Mouse (Mus musculus) heart, embryonic 12.5 days (tissue): ENCODE data around the gene Ccdc157. TPM values are rescaled to one million over a fixed set of nuclear protein-coding genes. Genes with fewer than 3 reads are reported as not detected.

Experiments used
- microRNA-seq: library from miRNA; unstranded; fragments of <30 nt; microRNA quantifications from one replicate; pipeline ENCODE4, GENCODE M21; 2017
- polyA plus RNA-seq: library from polyadenylated mRNA; unstranded; fragments of >200 nt; fragmentation: Nextera tagmentation; extraction: Ambion mirVana; gene quantifications from 2 replicates; pipeline ENCODE4 v1.2.1, GENCODE M21; 2016

Ccdc157 gene
- polyA plus RNA-seq, 1 experiment from 2014 or later, result 4.7 TPM

Small RNA genes lying within 50 kb of the gene (microRNA-seq; reads per million reads assigned to microRNA genes)
- gene Mir3060, result 3.1 reads per million, percentile 8 among the genes with 10 or more reads in this experiment

Other genes with a start within 250 kb of the Ccdc157 start
- gene Slc35e4, start 245.6 kb downstream of the Ccdc157 start, polyA plus RNA-seq, result 6.2 and 6.3 TPM in 2 replicates
- 73.3 and 74.2 TPM in 2 replicates for gene Tcn2, start 228.1 kb downstream of the Ccdc157 start, polyA plus RNA-seq
- 57.1 and 63.3 TPM in 2 replicates for gene Pes1, start 196.3 kb downstream of the Ccdc157 start, polyA plus RNA-seq
- 0.22 TPM in 1 of 2 replicates, not detected in the other for gene 4930556J24Rik, start 183.5 kb downstream of the Ccdc157 start, polyA plus RNA-seq
- 0.19 and 0.32 TPM in 2 replicates for gene Gal3st1, start 176.7 kb downstream of the Ccdc157 start, polyA plus RNA-seq
- not detected in 2 replicates for gene Sec14l4, start 128.8 kb downstream of the Ccdc157 start, polyA plus RNA-seq
- not detected in 2 replicates for gene Sec14l3, start 95.5 kb downstream of the Ccdc157 start, polyA plus RNA-seq
- gene Mtfp1, start 64.8 kb downstream of the Ccdc157 start, polyA plus RNA-seq, result 18.6 and 21.2 TPM in 2 replicates
- 0.86 and 1.1 TPM in 2 replicates for gene Sec14l2, start 36.9 kb downstream of the Ccdc157 start, polyA plus RNA-seq
- 21.4 and 22.0 TPM in 2 replicates for gene Rnf215, start 25.1 kb downstream of the Ccdc157 start, polyA plus RNA-seq
- 43.1 and 46.5 TPM in 2 replicates for gene Sf3a1, start 57 bp upstream of the Ccdc157 start, polyA plus RNA-seq
- 15.6 TPM in 2 replicates for gene Tbc1d10a, start 26.5 kb upstream of the Ccdc157 start, polyA plus RNA-seq
- gene Castor1, start 57.9 kb upstream of the Ccdc157 start, polyA plus RNA-seq, result 3.4 and 3.8 TPM in 2 replicates
- not detected in 2 replicates for gene Osm, start 76.1 kb upstream of the Ccdc157 start, polyA plus RNA-seq
- gene Lif, start 97.3 kb upstream of the Ccdc157 start, polyA plus RNA-seq, result 0.24 and 0.63 TPM in 2 replicates